Mouse (Mus musculus) CH12F3 (cell line): ENCODE measurements at regions not wholly inside any gene's neighbourhood (a gene's known extent, or its start where the extent isn't known, plus 50 kb on each side); places are given as distances from the start of the nearest gene placed in this dataset.
"Not testable (repeated sequence)": the region's sequence is repeated elsewhere in the genome, so short reads cannot be mapped to it uniquely, and the experiment has no call there.

Experiments
- in situ Hi-C: fragments of 300-500 bp; cut with MboI; formaldehyde crosslinking; loops from 2 replicates; pipeline ENCODE4 v1.14.3; 2020; ENCODE audit warnings: low sequenced_read_pairs

DNA sequence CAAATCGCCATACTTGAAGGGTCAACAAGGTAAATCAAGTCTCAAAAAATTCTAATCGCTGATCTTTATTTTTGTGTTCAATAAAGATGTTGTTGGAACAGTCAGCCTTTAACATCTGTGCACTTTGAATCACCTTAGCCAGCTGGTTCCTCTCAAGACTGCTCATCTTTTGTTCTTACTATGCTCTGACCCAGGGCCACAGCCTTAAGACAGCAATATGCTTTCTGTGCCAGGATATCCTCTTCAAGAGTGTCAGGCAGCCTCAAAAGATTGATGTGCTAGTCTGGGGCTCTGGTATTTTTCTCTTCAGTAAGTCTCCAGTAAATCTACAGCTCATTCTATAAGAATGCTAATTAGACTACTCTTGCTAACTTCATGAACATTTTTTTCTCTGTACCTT lies 199.9 kb downstream of the Dph6 start:
- in situ Hi-C loops = loop anchor here (10.0 kb wide), 1 partner anchor 510 kb away; no protein-coding TSS in a partner anchor

DNA sequence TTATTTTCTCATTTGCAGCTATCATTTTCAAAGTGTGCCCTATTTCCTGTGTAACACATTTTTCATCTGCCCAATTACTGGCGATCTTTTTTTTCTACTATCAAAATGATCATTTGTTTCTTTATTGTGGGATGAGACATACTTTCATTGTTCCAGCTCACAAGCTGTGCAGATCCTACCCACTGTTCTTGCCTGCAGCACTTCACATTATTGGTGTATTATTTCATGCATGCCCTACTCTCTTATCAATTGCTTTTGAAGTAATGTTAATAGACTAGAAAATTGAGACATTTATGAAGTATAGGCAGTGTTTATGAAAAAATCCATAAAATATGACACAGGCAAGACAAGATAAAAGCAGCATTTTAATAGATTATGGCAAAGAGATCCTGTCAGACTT lies 204.6 kb downstream of the Dph6 start:
- in situ Hi-C loops = loop anchor here (10.0 kb wide), 1 partner anchor 515 kb away; no protein-coding TSS in a partner anchor

DNA sequence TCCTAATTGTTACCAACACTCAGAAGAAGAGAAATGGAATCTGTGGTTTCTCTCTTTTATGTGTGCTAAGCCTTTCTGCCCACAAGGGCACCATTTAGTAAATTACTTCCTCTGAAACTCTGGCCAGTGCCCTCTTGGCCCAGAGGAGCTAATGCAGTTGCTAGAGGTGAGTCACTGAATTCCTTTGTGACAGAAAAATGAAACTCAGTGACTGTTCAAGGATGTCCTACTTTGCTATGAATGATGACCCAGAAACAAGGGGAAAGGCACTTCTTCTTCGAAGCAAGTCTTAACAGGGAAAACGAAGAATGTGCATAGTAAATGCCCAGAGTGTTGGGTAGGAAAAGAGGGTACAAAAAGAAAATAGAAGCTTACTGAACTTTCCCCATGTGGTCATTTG lies 211.0 kb downstream of the Dph6 start:
- in situ Hi-C loops = loop anchor here (25.0 kb wide), 1 partner anchor 1668 kb away; no protein-coding TSS in a partner anchor

DNA sequence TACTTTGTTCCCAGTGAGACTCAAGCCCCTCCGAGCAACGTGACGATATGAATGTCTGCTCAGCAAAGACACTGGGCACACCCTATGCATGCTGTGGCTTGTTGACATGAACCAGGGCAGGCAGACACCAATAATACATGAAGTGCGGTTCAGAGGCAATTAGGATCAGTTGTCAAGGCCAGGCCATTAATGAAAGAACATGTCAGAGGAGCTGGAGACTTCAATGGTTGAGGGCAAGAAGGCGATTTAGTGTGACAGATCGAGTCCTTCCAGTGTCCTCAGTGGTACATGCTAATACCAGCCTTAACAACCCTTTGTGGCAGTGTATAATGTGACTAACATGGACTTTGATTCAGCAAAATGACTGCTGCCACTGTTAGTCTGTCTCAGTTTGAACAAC lies 213.8 kb downstream of the Dph6 start:
- in situ Hi-C loops = loop anchor here (25.0 kb wide), 1 partner anchor 1671 kb away; no protein-coding TSS in a partner anchor

DNA sequence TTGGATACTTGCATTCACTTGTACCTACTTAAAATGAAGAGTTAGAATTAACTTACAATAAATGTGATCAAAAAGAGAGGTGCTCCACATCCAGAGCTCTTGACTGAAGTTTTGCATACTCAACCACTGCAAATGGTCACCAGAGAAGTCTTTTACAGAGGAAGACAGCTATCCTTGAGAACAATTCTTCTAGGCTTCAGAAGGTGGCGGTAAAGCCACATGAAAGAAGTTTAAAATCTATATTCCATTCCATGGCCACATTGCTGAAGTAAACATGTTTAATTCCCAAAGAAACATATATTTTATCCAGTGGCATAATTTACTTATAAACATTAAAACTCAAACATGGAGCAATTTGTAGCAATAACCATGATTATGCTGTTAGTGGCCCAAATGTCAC lies 215.1 kb downstream of the Dph6 start:
- in situ Hi-C loops = loop anchor here (25.0 kb wide), 1 partner anchor 1673 kb away; no protein-coding TSS in a partner anchor

DNA sequence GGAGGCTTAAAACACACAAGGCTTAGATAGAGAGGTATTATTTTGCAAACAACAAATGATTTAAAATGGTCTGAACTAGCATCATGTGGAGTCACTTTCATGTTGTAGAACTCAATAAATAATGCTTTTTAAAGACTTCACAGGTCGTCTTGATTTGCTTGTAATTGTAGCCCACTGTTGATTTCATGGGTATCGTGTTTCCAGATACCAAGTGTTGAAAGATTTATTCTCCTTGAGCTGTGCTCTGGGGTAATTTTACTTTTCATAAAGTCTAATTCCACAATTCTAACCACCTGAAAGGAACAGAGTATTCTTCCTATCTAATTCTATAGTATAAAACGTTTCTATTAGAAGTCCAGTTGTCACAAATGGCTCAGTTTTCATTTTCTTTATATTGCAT lies 216.7 kb downstream of the Dph6 start:
- in situ Hi-C loops = loop anchor here (25.0 kb wide), 1 partner anchor 1674 kb away; no protein-coding TSS in a partner anchor

DNA sequence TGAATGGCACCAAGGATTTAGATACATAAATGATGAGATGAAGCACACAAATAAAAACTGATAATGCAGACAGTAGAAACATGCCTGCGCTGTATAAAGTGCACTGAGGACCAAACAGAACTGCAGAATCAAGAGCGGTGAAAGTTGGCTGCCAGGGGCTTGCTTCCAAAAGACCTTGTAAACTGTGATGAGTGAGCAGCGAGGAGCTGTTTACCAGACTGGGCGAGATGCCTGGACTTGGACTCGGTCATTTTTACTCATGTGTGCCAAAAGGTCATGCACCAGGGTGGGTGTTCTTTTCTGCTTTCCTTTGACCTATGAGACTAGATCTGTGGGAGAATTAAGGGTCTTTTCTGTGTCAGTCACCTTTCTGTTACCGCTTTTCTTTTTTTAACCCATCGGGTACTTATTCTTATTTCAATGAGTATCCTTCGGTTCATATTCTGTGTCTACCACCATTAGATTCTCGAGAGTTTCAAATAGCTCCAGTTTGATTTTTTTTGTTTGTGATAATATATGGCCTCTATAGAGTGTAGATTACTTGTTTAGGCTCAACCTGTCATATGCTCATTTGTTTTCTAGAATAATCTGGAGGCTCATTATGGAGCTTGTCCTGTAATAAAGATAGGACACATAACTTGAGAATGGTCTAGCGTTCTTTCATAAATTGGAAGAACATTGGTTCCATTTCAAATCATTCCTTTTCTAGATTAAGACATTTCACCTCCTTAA lies 226.3 kb upstream of the Zfp770 start:
- in situ Hi-C loops = loop anchor here (25.0 kb wide), 1 partner anchor 1685 kb away; no protein-coding TSS in a partner anchor

DNA sequence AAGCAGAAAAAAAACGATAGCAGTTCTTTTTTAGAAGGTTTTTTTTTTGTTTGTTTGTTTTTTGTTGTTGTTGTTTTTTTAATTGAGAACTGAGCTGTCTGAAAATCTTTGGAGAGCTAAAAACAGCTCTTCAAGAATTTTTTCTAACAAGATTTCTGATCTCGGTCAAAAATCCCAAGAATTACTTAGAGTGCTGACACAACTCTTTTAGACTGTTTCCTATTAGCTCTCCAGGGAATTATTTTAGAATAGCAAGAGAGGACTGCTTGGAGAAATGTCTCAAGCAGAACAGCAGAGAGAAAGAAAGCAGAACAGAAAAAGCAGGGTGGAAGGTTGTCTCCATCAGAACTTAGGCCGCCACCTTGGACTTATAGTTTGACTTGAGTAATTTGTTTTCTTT lies 218.1 kb upstream of the Zfp770 start:
- in situ Hi-C loops = no loop called here

DNA sequence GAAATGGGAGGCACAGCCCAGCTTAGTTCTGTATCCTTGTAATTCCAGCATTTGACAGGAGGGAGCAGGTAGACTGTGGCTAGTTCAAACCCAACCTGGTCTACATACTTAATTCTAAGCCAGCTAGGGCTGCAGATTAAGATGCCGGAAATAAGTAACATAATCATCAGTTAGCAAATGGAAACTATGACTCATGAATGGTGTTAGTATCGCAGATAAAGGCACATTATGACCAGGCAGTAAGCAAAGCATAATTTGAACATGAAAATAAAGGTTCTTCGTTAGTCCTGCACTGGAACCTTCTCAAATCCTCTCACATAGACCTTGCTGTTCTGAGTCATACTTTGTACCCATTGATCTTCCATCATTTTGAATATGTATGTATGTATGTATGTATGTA lies 211.7 kb upstream of the Zfp770 start:
- in situ Hi-C loops = no loop called here

DNA sequence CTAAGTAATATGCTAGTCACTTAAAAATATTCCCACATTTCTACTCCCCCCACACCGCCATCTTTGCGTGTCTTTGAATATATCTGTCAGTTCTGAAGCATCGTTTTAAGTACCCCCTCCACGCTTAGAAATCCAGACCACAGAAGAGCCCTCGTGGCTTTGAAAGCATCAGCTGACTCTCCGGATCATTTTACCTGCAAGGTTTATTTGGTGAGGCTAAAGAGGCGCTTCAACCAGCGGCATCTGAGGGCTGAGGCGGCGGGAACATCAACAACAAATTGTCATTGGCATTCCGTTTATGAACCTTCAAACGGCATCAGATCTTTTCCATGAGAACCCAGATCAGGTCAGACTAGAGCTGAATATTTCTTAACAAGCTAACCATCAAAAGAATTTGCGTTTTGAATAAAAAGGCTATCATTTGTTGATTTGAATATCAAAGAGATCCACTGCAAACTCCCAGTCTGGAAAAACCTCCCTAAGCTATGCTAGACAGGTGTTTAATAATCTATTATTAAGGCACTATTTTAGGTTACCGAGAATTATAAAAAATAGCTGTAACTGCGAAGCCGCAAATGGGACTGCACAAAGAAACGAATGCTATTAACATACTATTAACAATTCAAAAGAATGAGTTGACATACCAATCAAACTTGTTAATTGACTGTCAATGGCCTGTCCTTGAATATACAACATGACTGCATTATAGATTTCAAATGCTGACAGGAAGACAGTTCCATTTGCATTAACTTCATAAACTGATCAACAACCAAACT lies 210.9 kb upstream of the Zfp770 start:
- in situ Hi-C loops = no loop called here

DNA sequence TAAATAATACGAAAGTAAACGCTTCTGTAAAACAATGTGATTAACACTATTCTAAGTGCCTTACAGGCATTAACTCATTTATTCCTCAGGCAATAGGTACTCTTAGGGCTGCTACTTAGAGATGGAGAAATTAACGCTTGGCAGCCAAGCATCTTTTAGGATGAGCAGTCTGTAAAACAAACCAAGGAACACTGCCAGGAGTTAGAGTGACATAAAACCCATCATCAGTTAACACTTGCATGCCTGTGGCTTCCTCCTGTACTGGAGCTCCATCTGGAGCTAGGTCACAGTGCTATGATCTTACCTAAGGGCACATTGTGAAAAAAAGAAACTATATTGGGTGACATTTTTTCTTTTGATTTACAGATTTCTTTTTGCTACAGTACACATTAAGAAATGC lies 209.4 kb upstream of the Zfp770 start:
- in situ Hi-C loops = no loop called here

DNA sequence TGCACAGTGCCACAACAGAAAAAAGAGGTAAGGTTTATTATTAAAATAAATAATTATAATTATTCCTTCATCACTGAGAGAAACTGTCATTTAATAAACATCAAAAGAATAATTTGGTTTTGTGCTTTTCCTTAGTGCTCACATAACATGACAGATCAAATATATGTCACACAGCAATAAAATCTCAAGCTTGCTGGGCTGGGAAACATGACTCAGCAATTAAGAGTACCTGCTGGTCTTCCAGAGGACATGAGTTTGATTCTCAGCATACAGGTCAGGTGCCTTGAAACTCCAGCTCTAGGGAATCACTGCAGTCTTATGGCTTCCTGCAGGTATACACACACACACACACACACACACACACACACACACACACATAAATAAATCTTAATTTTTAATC lies 208.3 kb upstream of the Zfp770 start:
- in situ Hi-C loops = no loop called here

DNA sequence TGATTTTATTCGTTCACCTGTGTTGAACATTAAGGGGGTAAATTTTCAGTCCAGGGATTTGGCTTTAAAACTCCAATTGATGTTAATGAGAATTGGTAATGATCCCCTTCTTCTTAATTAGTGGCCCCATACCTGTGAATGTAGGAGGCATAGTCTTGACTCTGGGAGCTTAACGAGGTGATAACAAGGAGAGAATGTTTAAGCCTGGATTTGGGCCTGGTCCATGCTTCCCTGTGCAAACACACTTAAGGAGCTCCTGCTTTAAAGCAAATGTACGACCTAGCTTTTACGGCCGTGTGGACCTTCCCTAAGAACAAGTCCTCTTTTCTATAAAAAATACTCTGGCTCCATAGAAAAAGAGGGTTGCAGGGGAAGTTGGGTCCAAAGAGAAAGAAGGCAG lies 206.1 kb upstream of the Zfp770 start:
- in situ Hi-C loops = no loop called here

DNA sequence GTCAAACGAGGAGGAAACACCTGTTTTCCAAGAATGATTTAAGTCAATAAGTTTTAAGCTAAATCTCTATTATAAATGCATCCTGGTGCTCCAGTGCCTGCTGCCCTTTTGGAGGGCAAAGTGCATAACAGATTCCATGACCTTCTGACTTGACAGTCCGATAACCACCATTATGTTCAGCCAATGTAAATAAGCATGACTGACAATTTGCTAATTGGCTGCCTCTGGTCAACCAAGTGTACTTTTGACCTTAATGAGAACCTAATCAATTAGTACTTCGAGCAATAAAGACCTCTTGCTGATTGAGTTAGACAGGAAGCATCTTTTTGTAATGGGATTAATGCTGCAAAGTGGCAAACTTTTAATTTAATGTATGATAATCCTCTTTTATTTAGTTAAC lies 183.3 kb upstream of the Zfp770 start:
- in situ Hi-C loops = no loop called here

DNA sequence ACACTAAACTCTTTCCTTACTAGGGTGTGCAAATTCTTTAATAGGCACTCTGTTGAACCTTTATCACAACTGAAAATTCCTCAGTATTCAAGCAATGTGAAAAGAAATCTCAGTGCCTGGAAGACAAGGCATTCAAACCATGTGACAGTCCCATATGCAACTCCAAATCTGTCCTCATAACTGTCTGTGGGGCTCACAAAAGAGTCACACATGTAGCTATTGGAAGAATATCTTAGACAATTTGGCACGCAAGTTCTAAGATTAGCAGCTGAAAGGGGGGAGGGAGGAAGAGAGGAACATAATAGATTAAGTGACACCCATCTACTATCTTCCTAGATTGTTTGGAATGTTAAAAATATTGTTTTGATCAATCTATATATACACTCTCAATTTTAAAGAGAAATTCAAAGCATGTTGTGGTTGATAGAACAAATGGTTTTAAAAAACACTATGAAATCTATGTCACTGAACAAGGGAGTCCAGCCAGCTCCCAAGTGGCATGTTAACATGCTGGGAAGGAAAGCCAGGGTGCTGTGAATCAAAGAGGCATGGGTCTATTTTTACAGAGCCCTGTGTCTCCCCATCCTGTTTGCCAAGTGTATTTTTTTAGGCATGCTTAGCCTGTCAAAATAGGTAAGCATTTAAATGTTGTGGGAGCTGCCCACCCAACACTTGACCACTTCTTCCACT lies 177.7 kb upstream of the Zfp770 start:
- in situ Hi-C loops = no loop called here

DNA sequence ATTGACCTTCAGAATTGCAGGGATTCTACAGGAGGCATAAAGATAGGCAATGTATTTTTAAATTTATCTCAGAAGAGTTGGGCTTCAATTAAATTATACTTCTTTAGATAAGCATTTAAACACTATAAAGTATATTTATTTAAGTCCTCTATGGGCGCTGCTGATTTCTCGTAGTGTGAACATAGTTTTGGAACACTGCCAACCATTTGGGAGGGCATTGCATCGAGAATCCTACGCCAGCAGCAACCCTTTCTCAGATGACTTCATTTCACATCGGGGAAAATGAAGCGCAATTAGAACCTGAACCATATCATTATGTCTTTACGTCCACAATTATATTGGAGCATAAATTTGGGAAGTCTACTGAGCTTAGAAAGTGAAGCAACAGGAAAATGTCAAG lies 172.2 kb upstream of the Zfp770 start:
- in situ Hi-C loops = no loop called here

DNA sequence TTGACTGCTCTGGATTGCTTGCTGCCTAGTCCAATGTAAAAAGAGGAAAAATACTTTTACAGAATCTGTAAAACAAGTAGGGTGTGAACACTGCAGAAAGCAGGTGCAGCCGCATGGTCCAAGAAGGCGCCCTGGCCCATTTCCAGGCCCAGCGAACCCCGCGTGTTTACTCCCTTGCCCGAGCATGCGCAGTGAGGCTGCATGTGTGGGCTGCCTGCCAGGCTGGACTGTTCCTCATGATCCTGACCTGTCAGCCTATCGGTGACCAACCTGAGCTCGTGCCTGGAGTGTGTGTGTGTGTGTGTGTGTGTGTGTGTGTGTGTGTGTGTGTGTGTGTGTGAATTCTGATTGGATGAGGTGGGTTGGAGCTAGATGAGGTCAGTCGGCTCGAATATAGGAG lies 152.6 kb upstream of the Zfp770 start:
- in situ Hi-C loops = not testable (repeated sequence)

DNA sequence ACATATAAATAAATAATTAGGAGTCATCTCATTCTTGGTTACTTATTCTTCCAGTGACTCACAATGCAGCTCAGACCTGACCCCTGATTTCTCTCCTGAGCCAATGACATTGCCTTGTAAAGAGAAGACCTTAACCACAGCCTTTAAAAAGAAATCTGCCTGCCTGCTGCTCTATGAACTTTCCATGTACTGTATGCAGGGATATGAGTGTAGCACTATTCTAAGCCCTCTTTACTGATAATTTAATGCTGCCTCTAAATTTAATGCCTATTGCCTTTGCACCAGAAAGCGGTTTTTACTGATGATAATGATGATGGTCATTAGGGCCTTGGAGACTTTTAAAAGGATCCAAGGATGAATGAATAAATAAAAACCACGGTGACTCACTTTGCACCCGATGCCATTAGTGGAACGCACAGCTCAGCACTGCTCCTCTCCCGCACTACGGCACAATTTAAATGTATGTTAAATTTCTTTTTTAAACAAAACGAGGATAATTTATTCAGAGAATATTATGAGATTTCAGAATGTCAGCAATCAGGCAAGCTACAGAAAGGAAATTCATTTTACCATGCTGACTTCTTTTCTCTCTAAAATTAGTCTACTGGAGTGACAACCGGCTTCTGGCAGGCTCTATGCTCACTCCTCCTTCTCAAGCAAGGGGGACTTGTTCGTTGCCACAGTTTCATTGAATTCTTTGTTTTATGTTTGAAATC lies 139.5 kb upstream of the Zfp770 start:
- in situ Hi-C loops = no loop called here

DNA sequence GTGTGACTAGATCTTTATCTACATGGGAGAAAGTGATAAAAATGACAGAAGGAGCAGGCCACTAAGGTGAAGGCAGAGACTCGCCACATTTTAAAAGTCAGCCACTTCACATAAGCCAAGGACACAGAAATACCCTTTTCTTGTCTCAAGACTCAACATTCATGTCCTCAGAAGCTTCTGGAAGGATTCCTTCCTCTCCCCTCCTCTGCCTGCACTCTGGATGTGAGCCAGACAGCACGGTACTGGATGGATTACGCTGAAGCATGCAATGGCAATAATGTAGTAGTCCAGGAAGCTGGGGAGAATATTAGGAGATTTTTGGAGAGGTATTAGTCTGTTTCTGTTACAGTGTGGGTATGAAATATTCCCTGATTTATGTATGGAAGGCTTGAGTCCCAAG lies 100.5 kb upstream of the Zfp770 start:
- in situ Hi-C loops = no loop called here

DNA sequence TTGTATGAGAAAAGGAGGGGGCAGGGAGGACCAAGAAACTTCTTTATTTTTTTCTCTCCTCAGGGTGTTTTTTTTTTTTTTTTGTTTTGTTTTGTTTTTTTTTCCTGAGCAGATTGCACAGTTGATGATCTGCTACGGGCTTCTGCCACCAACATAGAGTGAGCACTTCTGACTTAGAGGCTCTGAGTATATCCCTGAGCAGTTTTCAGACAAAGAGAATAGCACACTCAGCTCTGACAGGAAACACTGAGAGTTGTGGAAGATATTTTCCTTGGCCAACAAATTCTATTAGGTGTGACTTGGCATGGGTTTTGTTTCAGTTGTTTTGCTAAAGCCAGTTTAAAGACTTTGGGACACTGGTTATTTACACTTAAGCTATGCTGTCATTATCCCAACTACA lies 93.8 kb upstream of the Zfp770 start:
- in situ Hi-C loops = no loop called here

DNA sequence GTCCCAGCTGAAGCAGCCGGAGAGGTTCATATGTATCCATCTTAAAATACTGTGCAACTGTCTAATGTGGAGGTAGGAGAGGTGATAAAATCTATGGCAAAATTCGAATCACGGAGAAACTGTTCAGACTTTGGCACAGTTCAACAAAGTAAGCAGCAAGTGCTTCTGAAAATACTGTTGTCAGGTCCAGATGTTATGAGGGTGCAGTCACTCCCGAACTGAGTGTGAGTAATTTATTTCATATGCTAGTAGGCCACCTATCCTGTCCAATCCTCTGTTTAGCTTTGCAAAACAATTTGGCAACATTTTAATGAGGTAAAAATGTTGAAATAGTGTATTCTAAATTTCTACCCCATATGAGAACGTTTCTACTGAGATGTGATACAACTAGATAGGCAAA lies 90.1 kb upstream of the Zfp770 start:
- in situ Hi-C loops = no loop called here
